Mouse (Mus musculus): ENCODE measurements around the gene Fam111a. TPM values are rescaled to one million over a fixed set of nuclear protein-coding genes. Genes with fewer than 3 reads are reported as not detected.
A peak's percentile ranks its signal among the peaks of the same experiment; 100 is the strongest.
"Not testable (repeated sequence)": the region's sequence is repeated elsewhere in the genome, so short reads cannot be mapped to it uniquely, and the experiment has no call there.

Fam111a gene
- polyA plus RNA-seq (2015; fragmentation: Nextera tagmentation; extraction: Ambion mirVana), result 12.4 and 13.4 TPM in 2 replicates

- not testable (repeated sequence) for H3K27me3 ChIP-seq; H3K4me2 ChIP-seq; H3K9me3 ChIP-seq (replicated peaks); H3K4me1 ChIP-seq; H3K9ac ChIP-seq; H3K27ac ChIP-seq; ATAC-seq; H3K4me3 ChIP-seq; H3K36me3 ChIP-seq (ENCODE audit: poor library complexity, severe bottlenecking)
- WGBS, result 96% methylated on average over 11 of the region's 11 CpGs
Observed at GRCm38 (mm10) chr19:12545440-12545839, at the start of gene Fam111a. Gene Fam111a (plus strand): TSS chr19:12545740.

DNA sequence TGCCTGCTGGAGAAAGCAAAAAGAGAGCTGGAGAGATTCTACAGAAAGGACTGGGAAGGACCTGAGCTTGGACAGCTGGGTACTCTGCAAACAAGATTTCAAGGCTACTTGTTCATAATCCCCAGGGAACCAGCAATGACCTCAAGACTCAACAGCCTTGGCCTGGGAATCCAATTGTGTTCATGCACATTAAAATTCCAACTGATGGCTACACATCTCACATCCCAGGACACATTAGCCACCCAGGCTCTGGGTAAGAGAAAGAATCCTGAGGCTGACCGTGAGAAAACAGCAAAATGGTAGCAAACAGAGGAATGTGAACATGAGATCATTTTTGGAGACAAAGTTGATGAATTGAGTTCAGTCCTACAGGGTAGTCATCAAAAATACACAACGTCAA, 49.3 kb upstream of the Fam111a start:
- 88% methylated on average over 2 of the region's 2 CpGs for WGBS
- ATAC-seq, result no peak
- H3K4me1 ChIP-seq, result peaks cover 63% of the 10 kb centered on the region
- H3K4me3 ChIP-seq, result no peak overlapping the region
- H3K27me3 ChIP-seq, result no peaks in the 10 kb centered on the region
- H3K9me3 ChIP-seq (replicated peaks), result no peaks in the 10 kb centered on the region
- no peak overlapping the region for H3K27ac ChIP-seq
- H3K4me2 ChIP-seq, result no peak overlapping the region
- no peak overlapping the region for H3K9ac ChIP-seq
- H3K36me3 ChIP-seq (ENCODE audit: poor library complexity, severe bottlenecking), result peaks cover 27% of the 10 kb centered on the region

DNA sequence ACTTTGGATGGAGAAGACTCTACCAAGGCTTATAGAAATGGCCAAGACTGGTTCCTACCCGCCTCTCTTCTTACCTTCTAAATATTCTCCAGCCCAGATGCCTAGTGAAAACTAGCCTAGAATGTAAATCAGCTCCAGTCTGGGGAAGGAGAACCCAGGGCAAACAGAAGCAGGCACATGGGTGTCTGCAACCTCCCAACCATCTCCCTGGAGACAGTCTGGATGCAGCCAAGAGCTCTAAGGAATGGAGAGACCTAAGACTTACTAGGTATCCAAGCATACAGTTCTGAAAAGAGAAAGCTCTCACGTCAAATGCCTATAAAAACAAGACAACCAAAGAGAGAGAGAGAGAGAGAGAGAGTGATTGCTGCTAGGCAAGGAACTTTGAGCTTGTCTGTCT, 47.6 kb upstream of the Fam111a start:
- peaks cover 56% of the 10 kb centered on the region for H3K4me1 ChIP-seq
- H3K27ac ChIP-seq, result no peak overlapping the region
- H3K9ac ChIP-seq, result no peak overlapping the region
- no peaks in the 10 kb centered on the region for H3K9me3 ChIP-seq (replicated peaks)
- H3K27me3 ChIP-seq, result no peaks in the 10 kb centered on the region
- no peak for ATAC-seq
- 0 out of 2 replicates have a peak overlapping the region, but pooled peaks have one; percentile 5 for H3K4me2 ChIP-seq
- H3K4me3 ChIP-seq, result no peak overlapping the region
- H3K36me3 ChIP-seq (ENCODE audit: poor library complexity, severe bottlenecking), result peaks cover 13% of the 10 kb centered on the region; the same call in 1 of the 2 replicates
- WGBS, result 80% methylated on average over 2 of the region's 2 CpGs

- no peak overlapping the region for H3K27ac ChIP-seq
- 78% methylated on average over 4 of the region's 4 CpGs for WGBS
- H3K9ac ChIP-seq, result no peak overlapping the region
- peaks cover 13% of the 10 kb centered on the region; the same call in 1 of the 2 replicates for H3K36me3 ChIP-seq (ENCODE audit: poor library complexity, severe bottlenecking)
- peaks cover 56% of the 10 kb centered on the region for H3K4me1 ChIP-seq
- no peaks in the 10 kb centered on the region for H3K27me3 ChIP-seq
- no peak for ATAC-seq
- peak overlapping the region; percentile 87 for H3K4me2 ChIP-seq
- H3K4me3 ChIP-seq, result no peak overlapping the region
- no peaks in the 10 kb centered on the region for H3K9me3 ChIP-seq (replicated peaks)
Observed at GRCm38 (mm10) chr19:12498321-12498720, 47.2 kb upstream of the Fam111a start.

GRCm38 (mm10) chr19:12498941-12499340, 46.6 kb upstream of the Fam111a start:
- ATAC-seq, result no peak
- Histone ChIP-seq H3K27me3 (no peaks in the 10 kb centered on the region), H3K4me2 (peak overlapping the region; percentile 87), H3K4me1 (peaks cover 51% of the 10 kb centered on the region), H3K4me3 (no peak overlapping the region; the same call in 1 of the 2 replicates), H3K27ac (no peak overlapping the region), H3K9me3 (replicated peaks) (no peaks in the 10 kb centered on the region), H3K36me3 (ENCODE audit: poor library complexity, severe bottlenecking) (peaks cover 13% of the 10 kb centered on the region; the same call in 1 of the 2 replicates), H3K9ac (no peak overlapping the region)
- 67% methylated on average over 1 of the region's 1 CpGs for WGBS

DNA sequence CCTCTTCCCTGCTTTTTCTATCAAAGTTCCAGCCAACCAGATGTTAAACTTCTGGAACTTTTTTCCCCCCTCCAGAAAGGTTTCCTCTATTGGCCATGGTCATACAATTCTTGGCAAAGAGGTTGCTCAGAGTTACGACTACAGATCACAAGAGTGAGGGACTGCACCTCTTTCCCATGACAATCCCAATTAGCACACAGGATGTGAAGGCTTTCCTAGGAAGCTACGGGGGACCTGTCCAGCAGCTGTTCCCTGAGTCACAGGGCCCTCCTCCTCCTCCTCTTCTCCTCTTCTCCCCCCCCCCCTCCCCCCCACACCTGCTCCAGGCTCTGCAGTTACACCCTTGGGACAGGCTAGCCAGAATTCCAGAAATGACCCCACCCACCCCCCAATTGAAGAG, 46.1 kb upstream of the Fam111a start:
- WGBS, result 5% methylated on average over 2 of the region's 2 CpGs
- H3K4me3 ChIP-seq, result peak overlapping the region; percentile 84
- H3K27me3 ChIP-seq, result no peaks in the 10 kb centered on the region
- no peak for ATAC-seq
- peaks cover 13% of the 10 kb centered on the region; the same call in 1 of the 2 replicates for H3K36me3 ChIP-seq (ENCODE audit: poor library complexity, severe bottlenecking)
- peak overlapping the region; percentile 89; the same call in 1 of the 2 replicates for H3K27ac ChIP-seq
- H3K4me1 ChIP-seq, result peaks cover 45% of the 10 kb centered on the region
- peak overlapping the region; percentile 87 for H3K4me2 ChIP-seq
- H3K9me3 ChIP-seq (replicated peaks), result no peaks in the 10 kb centered on the region
- peak overlapping the region; percentile 91 for H3K9ac ChIP-seq

DNA sequence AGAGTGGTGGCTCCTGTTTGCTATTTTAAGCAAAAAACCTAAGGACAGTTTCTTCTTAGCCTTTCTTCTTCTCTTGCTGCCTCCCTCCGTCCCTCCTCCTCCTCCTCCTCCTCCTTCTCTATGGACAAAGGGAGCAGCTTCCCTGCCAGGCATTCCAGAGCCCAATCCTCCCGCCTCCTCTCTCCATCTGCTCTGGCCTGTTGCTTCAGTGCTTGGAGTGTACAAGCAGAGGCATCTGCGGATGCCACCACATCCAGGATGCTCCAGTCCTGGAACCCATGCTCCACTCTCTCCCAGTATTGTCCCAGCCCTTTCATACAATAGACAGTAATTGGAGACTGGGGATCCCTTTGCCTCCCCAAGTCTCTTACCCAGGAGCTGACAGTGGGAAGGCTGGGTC, 45.4 kb upstream of the Fam111a start:
- Histone ChIP-seq H3K27me3 (no peaks in the 10 kb centered on the region), H3K4me1 (peaks cover 43% of the 10 kb centered on the region), H3K27ac (peak overlapping the region; percentile 89), H3K9ac (peak overlapping the region; percentile 91), H3K4me3 (peak overlapping the region; percentile 84), H3K9me3 (replicated peaks) (no peaks in the 10 kb centered on the region), H3K36me3 (ENCODE audit: poor library complexity, severe bottlenecking) (peaks cover 13% of the 10 kb centered on the region; the same call in 1 of the 2 replicates), H3K4me2 (peak overlapping the region; percentile 87)
- ATAC-seq, result peak; percentile 65
- 0% methylated on average over 3 of the region's 3 CpGs for WGBS

DNA sequence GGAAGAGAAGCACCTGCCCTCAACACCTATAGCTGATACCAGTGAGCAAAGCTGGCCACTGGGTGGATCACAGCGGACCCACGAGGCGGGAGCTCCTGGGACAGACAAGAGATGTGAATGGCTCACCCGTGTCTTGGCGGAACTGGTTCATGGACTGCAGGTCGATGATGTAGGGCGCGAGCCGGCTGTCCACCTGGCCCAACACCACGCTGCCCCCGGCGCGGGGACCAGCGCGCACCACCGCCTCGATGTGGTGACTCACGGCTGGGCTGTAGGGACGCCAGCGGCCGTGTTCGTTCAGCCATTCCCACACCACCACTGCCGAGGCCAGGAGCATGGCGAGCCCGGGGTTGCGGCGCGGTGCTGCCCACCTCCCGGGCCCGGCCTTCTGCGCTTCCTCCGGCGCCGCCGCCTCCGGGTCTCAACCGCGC, 44.6 kb upstream of the Fam111a start:
- H3K9ac ChIP-seq, result peak overlapping the region; percentile 91
- under 1% methylated on average over 25 of the region's 38 CpGs for WGBS
- peak overlapping the region; percentile 84 for H3K4me3 ChIP-seq
- ATAC-seq, result peak; percentile 65
- H3K4me2 ChIP-seq, result peak overlapping the region; percentile 87
- H3K9me3 ChIP-seq (replicated peaks), result no peaks in the 10 kb centered on the region
- peaks cover 36% of the 10 kb centered on the region for H3K4me1 ChIP-seq
- H3K27me3 ChIP-seq, result no peaks in the 10 kb centered on the region
- H3K27ac ChIP-seq, result peak overlapping the region; percentile 89
- H3K36me3 ChIP-seq (ENCODE audit: poor library complexity, severe bottlenecking), result peaks cover 11% of the 10 kb centered on the region; the same call in 1 of the 2 replicates

- peak within 1 kb of the TSS; percentile 87 for H3K4me2 ChIP-seq
- H3K36me3 ChIP-seq (ENCODE audit: poor library complexity, severe bottlenecking), result peaks cover 7% of the 10 kb centered on the region; the same call in 1 of the 2 replicates
- under 1% methylated on average over 67 of the region's 80 CpGs for WGBS
- peak within 1 kb of the TSS; percentile 89 for H3K27ac ChIP-seq
- ATAC-seq, result peak; percentile 91
- H3K4me1 ChIP-seq, result peaks cover 31% of the 10 kb centered on the region
- no peaks in the 10 kb centered on the region for H3K9me3 ChIP-seq (replicated peaks)
- no peaks in the 10 kb centered on the region for H3K27me3 ChIP-seq
- peak within 1 kb of the TSS; percentile 84 for H3K4me3 ChIP-seq
- peak within 1 kb of the TSS; percentile 91 for H3K9ac ChIP-seq
Observed at GRCm38 (mm10) chr19:12501370-12502347, 43.9 kb upstream of the Fam111a start, which contains the start of gene Dtx4. Gene Dtx4 (minus strand): TSS chr19:12501454.

DNA sequence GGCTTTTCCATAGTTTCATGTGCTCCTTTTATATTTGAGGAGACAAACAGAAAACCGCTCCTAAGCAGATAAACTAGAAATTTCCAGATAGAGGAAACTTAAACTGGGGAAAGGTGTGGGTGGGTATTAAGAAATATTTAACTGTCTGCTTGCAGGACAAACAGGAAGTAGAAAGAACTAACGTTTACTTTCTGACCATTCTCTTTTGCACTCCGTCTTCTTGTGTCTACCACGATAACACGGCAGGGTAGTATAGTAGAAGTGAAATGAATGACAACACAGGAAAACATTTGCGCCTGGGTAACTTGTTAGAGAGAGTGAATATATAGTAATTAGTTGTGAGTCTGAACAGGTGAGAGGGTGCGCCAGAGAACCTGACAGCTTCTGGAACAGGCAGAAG, 42.8 kb upstream of the Fam111a start:
- H3K4me3 ChIP-seq, result no peak overlapping the region
- H3K27ac ChIP-seq, result no peak overlapping the region
- H3K4me1 ChIP-seq, result peaks cover 30% of the 10 kb centered on the region
- H3K36me3 ChIP-seq (ENCODE audit: poor library complexity, severe bottlenecking), result peaks cover 3% of the 10 kb centered on the region; the same call in 1 of the 2 replicates
- H3K9me3 ChIP-seq (replicated peaks), result no peaks in the 10 kb centered on the region
- no peak for ATAC-seq
- no peak overlapping the region for H3K9ac ChIP-seq
- 93% methylated on average over 7 of the region's 7 CpGs for WGBS
- no peak overlapping the region for H3K4me2 ChIP-seq
- no peaks in the 10 kb centered on the region for H3K27me3 ChIP-seq

DNA sequence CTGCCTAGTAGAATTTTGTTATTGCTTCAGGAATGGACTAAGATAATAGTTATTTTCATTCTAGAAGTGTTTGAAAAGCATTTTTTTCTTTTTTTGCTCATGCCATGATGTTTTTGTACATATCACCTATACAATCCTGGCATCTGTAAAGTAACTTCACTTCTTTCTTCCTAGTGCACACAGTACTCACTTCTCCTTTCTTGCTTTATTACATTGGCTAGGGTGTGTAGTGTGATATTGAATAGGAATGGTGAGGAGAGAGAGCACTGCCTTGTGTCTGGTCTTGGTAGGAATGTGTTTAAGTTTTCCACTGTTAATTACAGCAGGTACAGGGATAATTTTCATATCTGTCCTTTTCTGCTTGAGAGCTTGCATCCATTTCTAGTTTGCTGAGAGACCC, 30.9 kb upstream of the Fam111a start:
- H3K9me3 ChIP-seq (replicated peaks), result no peaks in the 10 kb centered on the region

More for the DNA sequence above, 30.9 kb upstream of the Fam111a start:
- Histone ChIP-seq H3K9ac (no peak overlapping the region), H3K4me3 (no peak overlapping the region), H3K36me3 (ENCODE audit: poor library complexity, severe bottlenecking) (no peaks in the 10 kb centered on the region), H3K4me1 (no peaks in the 10 kb centered on the region; the same call in 1 of the 2 replicates), H3K27ac (no peak overlapping the region), H3K27me3 (no peaks in the 10 kb centered on the region), H3K4me2 (no peak overlapping the region)
- ATAC-seq, result no peak

Data from forebrain, embryonic 13.5 days (tissue).